Mouse (Mus musculus): ENCODE results near the gene Vmn1r231. TPM values are rescaled to one million over a fixed set of nuclear protein-coding genes. Genes with fewer than 3 reads are reported as not detected.

Vmn1r231 gene
- polyA plus RNA-seq (2014; fragmentation: Nextera tagmentation; extraction: Ambion mirVana), result not detected in 2 replicates

DNA sequence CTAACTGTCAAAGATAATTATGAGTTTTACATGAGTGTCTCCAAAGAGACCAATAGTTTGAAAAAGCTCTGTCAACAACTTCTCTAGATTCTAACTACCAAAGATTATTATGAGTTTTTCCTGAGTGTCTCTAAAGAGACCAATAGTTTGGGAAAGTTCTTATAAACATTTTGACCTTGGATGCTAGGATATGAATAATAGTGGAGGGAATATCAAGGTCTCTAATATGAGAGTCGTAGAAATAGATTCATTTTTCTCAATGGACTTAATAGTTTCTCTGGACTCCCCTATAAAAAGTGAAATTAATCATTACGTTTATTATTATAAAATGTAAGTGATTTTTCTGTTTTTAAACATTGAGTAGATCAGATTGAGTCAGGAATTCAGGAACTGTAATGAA, at the start of gene Vmn1r231:
TSS of gene Vmn1r231 (minus strand) at position 101 of the 400 bp plus-strand sequence.
- H3K27ac ChIP-seq (ENCODE audit: low read depth, low read length), result no peak within 1 kb of the TSS

DNA sequence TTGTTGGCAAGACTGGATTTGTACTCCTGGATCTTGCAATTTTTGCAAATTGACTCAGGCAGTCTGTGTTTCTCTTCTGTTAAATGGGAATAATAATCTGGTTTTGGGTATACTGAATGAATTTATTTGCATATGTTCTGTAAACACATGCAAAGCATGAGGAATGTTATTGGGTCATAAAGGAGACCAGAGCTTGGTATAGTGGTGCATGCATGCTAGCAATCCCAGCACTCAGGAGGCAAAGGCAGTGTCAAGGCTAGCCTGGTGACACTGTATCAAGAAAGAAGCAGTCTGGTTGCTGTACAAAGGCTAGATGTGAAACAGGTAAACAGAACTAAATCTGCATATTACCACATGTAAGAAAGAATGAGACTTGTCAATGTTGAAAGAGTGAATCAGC, 41.7 kb upstream of the Vmn1r231 start:
- ATAC-seq (ENCODE audit: low FRiP score, low TSS enrichment), result no peak
- Histone ChIP-seq H3K9me3 (ENCODE audit: control insufficient read depth, low read length) (no peaks in the 10 kb centered on the region), H3K36me3 (ENCODE audit: control insufficient read depth, insufficient read depth, low read length) (peaks cover 5% of the 10 kb centered on the region), H3K27ac (ENCODE audit: low read depth, low read length) (no peak overlapping the region), H3K4me3 (ENCODE audit: low read length) (peak overlapping the region; percentile 82), H3K4me1 (ENCODE audit: control insufficient read depth, insufficient read depth, low read length) (peaks cover 19% of the 10 kb centered on the region), H3K27me3 (ENCODE audit: control insufficient read depth, insufficient read depth, low read length) (no peaks in the 10 kb centered on the region), H3K9ac (ENCODE audit: low read depth, low read length) (peak overlapping the region; percentile 85; the same call in 1 of the 2 replicates), H3K4me2 (replicated peaks; ENCODE audit: low read depth, low read length) (peak overlapping the region; percentile 75)

More for the DNA sequence above, at the start of gene Vmn1r231:
- Histone ChIP-seq H3K9ac (ENCODE audit: low read depth, low read length) (no peak within 1 kb of the TSS), H3K27me3 (ENCODE audit: control insufficient read depth, insufficient read depth, low read length) (no peaks in the 10 kb centered on the region), H3K4me3 (ENCODE audit: low read length) (no peak within 1 kb of the TSS), H3K4me2 (replicated peaks; ENCODE audit: low read depth, low read length) (no peak within 1 kb of the TSS), H3K36me3 (ENCODE audit: control insufficient read depth, insufficient read depth, low read length) (no peaks in the 10 kb centered on the region), H3K4me1 (ENCODE audit: control insufficient read depth, insufficient read depth, low read length) (no peaks in the 10 kb centered on the region), H3K9me3 (ENCODE audit: control insufficient read depth, low read length) (no peaks in the 10 kb centered on the region)
- no peak for ATAC-seq (ENCODE audit: low FRiP score, low TSS enrichment)
- 59% methylated on average over 2 of the region's 2 CpGs for WGBS

DNA sequence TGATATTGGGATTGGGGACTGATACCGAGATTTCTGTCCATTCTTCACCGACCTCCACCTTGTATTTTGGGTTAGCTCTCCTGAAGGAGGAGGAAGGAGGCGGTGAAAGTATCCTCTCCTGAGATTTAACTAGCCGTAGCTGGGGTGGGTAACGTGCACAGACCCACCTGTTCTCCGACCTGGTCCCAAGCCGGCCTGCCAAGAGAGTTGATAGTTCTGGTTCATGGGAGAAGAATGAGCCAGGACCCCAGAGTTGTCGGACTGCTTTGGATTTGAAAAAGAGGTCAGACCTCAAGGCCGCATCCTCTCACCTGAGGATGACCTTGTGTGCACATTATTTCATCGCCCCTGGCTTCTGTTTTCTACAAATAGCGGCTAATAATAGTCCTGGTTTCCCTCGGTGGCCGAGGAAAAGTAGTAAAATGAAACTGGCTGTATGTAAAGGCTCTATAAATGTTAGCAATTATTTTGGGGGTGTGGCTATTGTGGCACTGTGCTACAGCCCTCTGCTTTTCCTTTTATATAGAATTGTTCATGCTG, 41.2 kb upstream of the Vmn1r231 start:
- H3K9me3 ChIP-seq (ENCODE audit: control insufficient read depth, low read length), result no peaks in the 10 kb centered on the region
- H3K4me1 ChIP-seq (ENCODE audit: control insufficient read depth, insufficient read depth, low read length), result peaks cover 19% of the 10 kb centered on the region
- peak overlapping the region; percentile 85 for H3K9ac ChIP-seq (ENCODE audit: low read depth, low read length)
- peaks cover under 1% of the 10 kb centered on the region; the same call in 1 of the 2 replicates for H3K36me3 ChIP-seq (ENCODE audit: control insufficient read depth, insufficient read depth, low read length)
- H3K4me3 ChIP-seq (ENCODE audit: low read length), result peak overlapping the region; percentile 82
- H3K27me3 ChIP-seq (ENCODE audit: control insufficient read depth, insufficient read depth, low read length), result no peaks in the 10 kb centered on the region
- H3K4me2 ChIP-seq (replicated peaks; ENCODE audit: low read depth, low read length), result peak overlapping the region; percentile 75
- peak overlapping the region; percentile 96 for H3K27ac ChIP-seq (ENCODE audit: low read depth, low read length)
- WGBS, result 2% methylated on average over 13 of the region's 13 CpGs
- no peak for ATAC-seq (ENCODE audit: low FRiP score, low TSS enrichment)

DNA sequence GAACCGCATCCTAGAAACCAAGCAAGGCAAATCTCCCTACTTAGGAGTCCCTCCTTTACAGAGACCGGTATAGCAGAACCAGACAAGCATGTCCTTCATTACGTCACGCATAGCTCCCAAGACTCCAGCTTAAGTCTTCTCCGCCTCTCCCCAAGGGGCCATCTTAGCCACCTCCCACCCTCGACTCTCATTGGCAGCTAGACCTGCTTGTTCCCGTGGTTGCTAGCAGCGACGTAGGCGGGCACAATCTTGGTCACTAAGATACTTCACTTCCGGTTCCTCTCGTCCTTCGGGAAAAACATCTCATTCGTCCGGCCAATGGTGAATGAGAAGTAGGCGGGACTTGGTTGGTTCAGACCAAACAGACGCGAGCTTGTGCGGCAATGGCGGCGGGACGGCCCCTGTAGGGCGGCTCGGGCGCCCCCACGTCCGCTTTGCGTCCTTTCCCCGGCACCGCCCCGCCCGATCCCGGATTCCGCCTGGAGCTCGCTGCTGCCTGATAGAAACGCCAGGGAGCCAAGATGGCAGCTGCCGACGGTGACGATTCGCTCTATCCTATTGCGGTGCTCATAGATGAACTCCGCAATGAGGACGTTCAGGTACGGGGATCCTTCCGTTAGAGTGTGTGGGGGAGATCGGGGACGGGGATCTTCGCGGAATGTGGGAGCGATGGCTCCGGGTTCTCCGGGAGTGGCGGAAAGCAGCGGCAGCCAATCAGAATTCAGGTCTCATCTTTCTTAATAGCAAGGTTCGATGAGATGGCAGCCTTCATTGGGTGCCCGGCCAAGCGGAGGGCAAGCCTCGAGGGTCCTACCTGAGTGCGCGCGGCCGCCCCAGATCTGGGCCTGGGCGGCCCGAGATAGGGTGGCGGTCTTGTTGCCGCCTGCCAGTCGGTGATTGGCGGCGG, 40.3 kb upstream of the Vmn1r231 start, which contains the start of gene Ppp2r1a:
TSS of gene Ppp2r1a (plus strand) at position 327 of the 907 bp plus-strand sequence.
- peak within 1 kb of the TSS; percentile 96 for H3K27ac ChIP-seq (ENCODE audit: low read depth, low read length)
- under 1% methylated on average over 69 of the region's 69 CpGs for WGBS
- no peaks in the 10 kb centered on the region for H3K36me3 ChIP-seq (ENCODE audit: control insufficient read depth, insufficient read depth, low read length)
- H3K4me2 ChIP-seq (replicated peaks; ENCODE audit: low read depth, low read length), result peak within 1 kb of the TSS; percentile 75
- H3K9me3 ChIP-seq (ENCODE audit: control insufficient read depth, low read length), result no peaks in the 10 kb centered on the region
- H3K9ac ChIP-seq (ENCODE audit: low read depth, low read length), result peak within 1 kb of the TSS; percentile 85
- peaks cover 19% of the 10 kb centered on the region for H3K4me1 ChIP-seq (ENCODE audit: control insufficient read depth, insufficient read depth, low read length)
- ATAC-seq (ENCODE audit: low FRiP score, low TSS enrichment), result peak; percentile 99
- H3K27me3 ChIP-seq (ENCODE audit: control insufficient read depth, insufficient read depth, low read length), result no peaks in the 10 kb centered on the region
- peak within 1 kb of the TSS; percentile 82 for H3K4me3 ChIP-seq (ENCODE audit: low read length)

DNA sequence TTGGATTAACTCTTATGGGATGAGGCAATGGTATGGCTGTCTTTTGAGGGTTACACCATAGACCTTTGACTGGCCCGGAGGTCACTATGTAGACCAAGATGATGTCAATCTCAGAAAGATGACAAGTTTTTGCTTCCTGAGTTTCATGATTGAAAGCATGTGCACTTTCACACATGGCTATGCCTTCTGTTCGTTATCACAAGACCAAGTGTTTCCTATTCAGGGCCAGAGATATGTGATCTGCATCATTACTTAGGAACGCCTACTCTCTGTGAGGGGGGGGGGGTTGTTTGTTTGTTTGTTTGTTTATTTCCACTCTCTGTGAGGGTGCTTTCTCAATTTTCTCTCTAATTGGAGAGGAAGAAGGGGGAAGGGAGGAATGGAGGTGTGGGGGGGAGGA, 39.3 kb upstream of the Vmn1r231 start:
- WGBS, result 54% methylated on average over 3 of the region's 3 CpGs
- H3K27ac ChIP-seq (ENCODE audit: low read depth, low read length), result peak overlapping the region; percentile 96
- peaks cover 19% of the 10 kb centered on the region for H3K4me1 ChIP-seq (ENCODE audit: control insufficient read depth, insufficient read depth, low read length)
- H3K4me3 ChIP-seq (ENCODE audit: low read length), result peak overlapping the region; percentile 82
- H3K4me2 ChIP-seq (replicated peaks; ENCODE audit: low read depth, low read length), result peak overlapping the region; percentile 46
- H3K27me3 ChIP-seq (ENCODE audit: control insufficient read depth, insufficient read depth, low read length), result no peaks in the 10 kb centered on the region
- no peaks in the 10 kb centered on the region for H3K9me3 ChIP-seq (ENCODE audit: control insufficient read depth, low read length)
- no peaks in the 10 kb centered on the region for H3K36me3 ChIP-seq (ENCODE audit: control insufficient read depth, insufficient read depth, low read length)
- peak overlapping the region; percentile 62; the same call in 1 of the 2 replicates for H3K9ac ChIP-seq (ENCODE audit: low read depth, low read length)
- no peak for ATAC-seq (ENCODE audit: low FRiP score, low TSS enrichment)

DNA sequence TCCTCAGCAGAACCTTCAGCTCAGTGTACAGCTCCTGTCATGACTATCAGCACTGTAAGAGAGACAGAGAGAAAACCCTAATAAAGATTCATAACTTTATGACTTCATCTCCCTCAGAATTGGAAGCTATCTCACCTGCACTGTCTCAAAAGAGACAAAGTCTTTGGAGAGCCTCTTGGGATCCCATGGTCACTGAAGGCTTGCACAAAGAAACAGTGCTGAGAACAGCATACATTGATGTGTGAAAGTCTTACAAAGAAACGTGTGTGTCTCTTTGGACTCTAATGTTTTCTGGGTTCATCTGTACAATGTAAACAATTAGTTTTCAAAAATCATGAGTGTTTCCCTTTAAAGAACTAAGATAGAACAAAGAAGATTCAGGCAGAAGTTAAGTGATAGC, 14.7 kb upstream of the Vmn1r231 start, which contains the start of gene Vmn1r232:
TSS of gene Vmn1r232 (minus strand) at position 101 of the 400 bp plus-strand sequence.
- ATAC-seq (ENCODE audit: low FRiP score, low TSS enrichment), result no peak
- WGBS, result 54% methylated on average over 1 of the region's 1 CpGs

DNA sequence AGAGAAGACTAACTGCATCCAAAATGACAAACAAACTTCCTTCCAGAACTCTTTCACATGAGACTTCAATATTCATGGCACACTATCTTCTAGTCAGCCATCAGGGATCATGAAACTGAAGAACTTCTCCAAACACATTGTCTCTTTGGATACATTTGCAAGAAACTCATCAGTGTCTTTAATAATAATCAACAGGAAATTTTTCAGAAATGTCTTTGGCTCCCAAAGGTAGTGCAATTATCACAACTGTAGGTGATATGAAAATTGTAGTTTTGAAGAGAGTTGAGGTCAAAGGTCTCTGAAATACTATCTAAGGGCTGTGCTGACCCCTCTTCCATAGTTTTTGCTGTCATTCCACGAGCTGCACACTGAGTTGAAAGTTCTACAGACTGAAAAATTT, 64.7 kb downstream of the Vmn1r231 start, which contains the start of gene Vmn1r230:
TSS of gene Vmn1r230 (plus strand) at position 301 of the 400 bp plus-strand sequence.
- no peak within 1 kb of the TSS for H3K9ac ChIP-seq (ENCODE audit: low read depth, low read length)
- no peaks in the 10 kb centered on the region for H3K36me3 ChIP-seq (ENCODE audit: control insufficient read depth, insufficient read depth, low read length)
- H3K27ac ChIP-seq (ENCODE audit: low read depth, low read length), result no peak within 1 kb of the TSS
- H3K4me2 ChIP-seq (replicated peaks; ENCODE audit: low read depth, low read length), result no peak within 1 kb of the TSS
- 25% methylated on average over 1 of the region's 1 CpGs for WGBS
- no peaks in the 10 kb centered on the region for H3K9me3 ChIP-seq (ENCODE audit: control insufficient read depth, low read length)
- no peak for ATAC-seq (ENCODE audit: low FRiP score, low TSS enrichment)
- H3K4me1 ChIP-seq (ENCODE audit: control insufficient read depth, insufficient read depth, low read length), result no peaks in the 10 kb centered on the region
- H3K27me3 ChIP-seq (ENCODE audit: control insufficient read depth, insufficient read depth, low read length), result no peaks in the 10 kb centered on the region
- no peak within 1 kb of the TSS for H3K4me3 ChIP-seq (ENCODE audit: low read length)

More for the DNA sequence above, 14.7 kb upstream of the Vmn1r231 start, which contains the start of gene Vmn1r232:
- no peaks in the 10 kb centered on the region for H3K36me3 ChIP-seq (ENCODE audit: control insufficient read depth, insufficient read depth, low read length)
- no peak within 1 kb of the TSS for H3K4me2 ChIP-seq (replicated peaks; ENCODE audit: low read depth, low read length)
- H3K27ac ChIP-seq (ENCODE audit: low read depth, low read length), result no peak within 1 kb of the TSS
- H3K9ac ChIP-seq (ENCODE audit: low read depth, low read length), result no peak within 1 kb of the TSS
- no peaks in the 10 kb centered on the region for H3K27me3 ChIP-seq (ENCODE audit: control insufficient read depth, insufficient read depth, low read length)
- H3K4me1 ChIP-seq (ENCODE audit: control insufficient read depth, insufficient read depth, low read length), result no peaks in the 10 kb centered on the region
- H3K4me3 ChIP-seq (ENCODE audit: low read length), result no peak within 1 kb of the TSS
- no peaks in the 10 kb centered on the region for H3K9me3 ChIP-seq (ENCODE audit: control insufficient read depth, low read length)

Data from kidney, embryonic 14.5 days (tissue).